Mouse (Mus musculus): ENCODE data around the gene Mrpl35.

Gene Mrpl35

DNA sequence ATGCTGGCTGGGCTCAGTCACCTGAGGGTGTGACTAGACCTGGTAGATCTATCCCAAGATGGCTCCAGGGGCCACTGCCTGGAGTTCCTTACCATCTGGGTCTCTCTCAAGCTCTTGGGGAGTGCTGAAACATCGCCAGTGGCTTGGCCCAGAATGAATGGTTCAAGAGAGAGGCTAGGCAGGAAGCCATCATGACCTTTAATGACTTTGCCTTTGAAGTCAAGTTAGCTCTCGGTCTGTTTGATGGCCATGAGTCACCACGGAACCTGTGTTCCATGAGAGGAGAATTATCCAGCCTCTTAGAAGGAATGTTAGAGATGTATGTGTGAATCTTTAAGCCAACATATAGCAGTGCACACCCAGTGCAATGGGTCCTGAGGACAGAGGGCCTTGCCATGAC, 27.4 kb downstream of the Mrpl35 start:
- no peak for DNase-seq (ENCODE audit: low spot score in 2 of 2)

- no peak for DNase-seq (ENCODE audit: low spot score in 2 of 2)
Observed at GRCm38 (mm10) chr6:71791771-71792170, 35.0 kb downstream of the Mrpl35 start.

DNA sequence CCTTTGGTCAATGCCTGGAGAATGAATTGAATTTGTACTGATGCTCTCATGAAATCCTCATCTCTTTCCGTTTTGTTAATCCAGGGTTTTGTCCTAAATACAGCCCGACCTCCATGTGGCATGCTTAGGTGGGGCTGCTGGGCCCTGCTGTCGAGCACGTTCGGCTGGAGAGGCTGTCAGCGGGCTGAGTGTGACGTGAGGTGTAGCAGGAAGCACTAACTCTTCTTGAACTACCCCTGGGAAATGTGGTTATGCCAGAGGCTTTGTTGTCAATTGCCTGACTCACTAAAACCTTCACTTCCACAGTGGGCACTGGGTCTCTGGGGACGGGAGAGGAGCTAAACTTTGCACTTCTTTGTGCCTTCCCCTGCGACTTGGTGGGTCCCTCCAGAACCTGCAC, 38.4 kb downstream of the Mrpl35 start:
- no peak for DNase-seq (ENCODE audit: low spot score in 2 of 2)

DNA sequence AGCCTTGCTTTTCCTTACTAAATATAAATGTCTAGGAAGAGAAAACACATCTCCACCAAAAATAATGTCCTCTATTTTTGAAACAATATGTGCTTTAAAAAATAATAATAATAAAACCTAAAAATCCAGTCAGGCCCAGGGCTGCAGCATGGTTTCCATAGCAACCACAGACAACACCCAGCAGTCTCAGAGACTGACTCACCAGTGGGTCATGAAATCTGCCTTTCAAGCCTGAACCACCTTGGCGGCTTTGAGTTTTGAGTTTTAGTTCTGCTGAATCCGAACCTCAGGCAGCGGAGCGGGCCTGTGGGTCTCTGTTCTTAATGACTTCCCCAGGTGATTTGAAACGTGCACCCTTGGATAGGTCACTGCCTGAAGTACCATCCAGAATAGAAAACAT, 43.6 kb downstream of the Mrpl35 start:
- no peak for DNase-seq (ENCODE audit: low spot score in 2 of 2)

DNA sequence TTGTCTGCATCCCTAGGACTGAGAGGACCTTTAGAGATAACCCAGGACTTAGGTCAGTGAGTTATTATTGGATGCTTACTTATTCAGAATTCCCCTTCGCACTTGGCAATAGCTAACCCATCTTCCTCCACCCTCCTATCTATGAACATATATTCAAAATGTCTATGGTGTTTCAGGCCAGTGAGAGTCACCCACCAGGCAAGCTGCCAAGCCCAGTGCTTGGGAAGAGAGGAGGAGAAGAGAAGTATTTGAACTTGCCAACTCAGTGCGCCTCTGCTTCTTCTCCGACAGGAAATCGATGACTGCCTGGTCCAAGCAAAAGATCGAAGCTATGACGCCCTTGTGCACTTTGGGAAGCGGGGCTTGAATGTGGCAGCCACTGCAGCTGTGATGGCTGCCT, 46.3 kb downstream of the Mrpl35 start:
- no peak for DNase-seq (ENCODE audit: low spot score in 2 of 2)

- DNase-seq (ENCODE audit: low spot score in 2 of 2): no peak
Observed at GRCm38 (mm10) chr6:71779831-71780230, 46.9 kb downstream of the Mrpl35 start.

- no peak for DNase-seq (ENCODE audit: low spot score in 2 of 2)
Observed at GRCm38 (mm10) chr6:71778016-71778415, 48.8 kb downstream of the Mrpl35 start.

DNA sequence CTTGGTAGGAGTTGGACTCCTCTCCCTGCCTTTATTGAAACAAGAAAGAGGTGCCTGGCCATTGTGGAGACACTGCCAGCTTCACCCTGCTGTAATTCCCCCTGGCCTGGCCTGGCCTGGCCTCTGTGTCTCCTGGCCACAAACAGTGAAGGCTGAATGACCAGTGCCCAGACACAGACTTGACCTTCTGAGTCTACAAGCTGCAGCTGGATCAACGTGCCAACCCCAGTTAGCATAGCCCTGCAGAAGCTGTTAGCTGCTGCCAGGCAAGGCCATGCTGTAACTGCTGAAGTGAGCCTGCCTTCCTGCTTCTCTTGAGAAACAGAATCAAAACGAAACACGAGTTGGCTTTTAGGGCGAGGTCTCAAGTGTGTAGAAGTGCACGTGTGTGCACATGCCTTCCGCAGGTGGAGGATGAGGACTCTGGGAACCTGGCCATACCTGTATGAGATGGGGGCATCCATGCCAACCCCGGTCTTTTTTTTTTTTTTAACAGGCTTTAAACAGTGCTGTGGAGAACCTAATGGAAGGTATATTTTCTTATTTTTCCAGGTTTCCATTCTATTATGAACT, 54.0 kb downstream of the Mrpl35 start:
- DNase-seq (ENCODE audit: low spot score in 2 of 2): no peak

- DNase-seq (ENCODE audit: low spot score in 2 of 2): no peak
Observed at GRCm38 (mm10) chr6:71772156-71772555, 54.6 kb downstream of the Mrpl35 start.

DNA sequence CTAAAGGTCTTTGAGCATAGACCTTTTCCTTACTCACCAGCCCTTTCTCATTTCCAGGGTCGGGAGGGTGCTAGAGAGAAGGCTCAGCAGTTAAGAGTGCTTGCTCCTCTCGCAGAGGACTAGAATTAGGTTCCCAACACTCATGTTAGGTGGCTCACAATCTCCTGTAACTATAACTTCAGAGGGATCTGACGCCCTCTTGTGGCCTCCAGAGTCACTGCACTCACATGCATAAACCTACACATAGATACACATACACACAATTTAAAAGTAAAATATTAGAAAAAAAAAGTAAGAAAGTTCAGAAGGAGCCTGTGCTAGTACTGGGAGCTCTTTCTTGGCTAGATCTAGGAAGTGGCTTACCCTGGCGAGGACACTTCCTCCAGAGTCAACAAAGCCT, 55.5 kb downstream of the Mrpl35 start:
- DNase-seq (ENCODE audit: low spot score in 2 of 2): no peak

GRCm38 (mm10) chr6:71770856-71771255, 55.9 kb downstream of the Mrpl35 start:
- DNase-seq (ENCODE audit: low spot score in 2 of 2): no peak

- DNase-seq (ENCODE audit: low spot score in 2 of 2): no peak
Observed at GRCm38 (mm10) chr6:71769901-71770690, 56.7 kb downstream of the Mrpl35 start.

DNA sequence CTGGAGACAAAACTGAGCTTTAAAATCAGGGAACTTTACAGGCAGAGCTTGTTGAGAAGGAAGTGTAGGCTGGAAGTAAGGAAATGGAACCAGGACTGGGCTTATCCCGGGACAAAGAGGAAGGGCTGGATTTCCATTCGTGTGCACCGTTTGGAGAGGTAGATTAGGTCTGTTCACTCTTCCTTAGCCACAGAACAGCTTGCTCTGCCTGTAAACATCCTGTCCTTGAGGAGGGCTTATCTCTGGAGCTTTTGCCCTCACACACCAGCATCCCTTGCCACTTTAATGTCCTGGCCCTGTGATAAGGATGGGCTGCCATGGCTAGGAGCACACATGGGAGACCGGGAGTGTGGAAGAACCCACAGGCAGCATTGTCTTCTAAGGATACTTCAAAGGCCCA, 59.0 kb downstream of the Mrpl35 start:
- DNase-seq (ENCODE audit: low spot score in 2 of 2): no peak

Measured in urinary bladder, adult 18-20 months (tissue).